Mouse (Mus musculus): ENCODE measurements around the gene Tcp11.

- no peak for TF ChIP-seq POLR2A (IDR thresholded peaks at IDR 0.05; ENCODE audit: low read depth, low read length)
- TF ChIP-seq CTCF (IDR thresholded peaks at IDR 0.05; ENCODE audit: borderline replicate concordance, insufficient read depth, low read length) = no peak
These were observed 47.3 kb downstream of the Tcp11 start for GRCm38 (mm10) chr17:28033046-28033580.

Measured in embryonic fibroblast, embryonic 13.5 days (primary cell).